In the genomic region with DNA sequence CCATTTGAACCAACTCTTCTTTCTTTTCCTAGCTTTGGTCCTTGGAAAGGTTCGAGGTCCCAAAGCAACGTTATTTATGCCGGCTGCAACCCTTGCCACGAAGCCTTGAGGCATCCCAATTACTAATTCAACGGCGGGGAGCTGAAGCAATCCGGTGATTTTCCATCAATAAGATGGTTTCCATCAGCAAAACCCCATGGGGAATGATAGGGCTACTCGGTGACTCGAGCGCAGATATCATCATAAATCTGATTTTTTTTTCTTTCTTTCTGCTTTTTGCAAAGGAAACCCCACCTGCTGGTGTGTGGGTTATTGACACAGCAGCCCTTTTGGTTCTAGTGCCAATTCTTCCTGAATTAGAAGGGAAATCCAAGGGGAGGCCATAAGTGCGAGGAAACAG, we compare ENCODE assay signal across 15 mouse cellular contexts. TPM values are rescaled to one million over a fixed set of nuclear protein-coding genes. Genes with fewer than 3 reads are reported as not detected.
DNase-seq lines count a peak whose midpoint lies in the region; ATAC-seq and TF ChIP-seq lines count a peak whose summit lies in the region.
"Had no signal": no experiment of that assay in that cellular context is flagged by ENCODE, and none has a peak within 500 bp of the region (broad histone marks: within the 10 kb centered on the region; RNA-seq: fewer than 3 reads in every experiment).

No protein-coding gene starts in this region.

- 0 out of 2 replicates have a peak, but pooled peaks have one; percentile 12 for TF ChIP-seq EP300 in heart, postnatal 0 days (IDR thresholded peaks at IDR 0.05; ENCODE audit: low read depth)

- H3K36me3 ChIP-seq in heart, postnatal 0 days (replicated peaks; ENCODE audit: control insufficient read depth, insufficient read depth, low read length) = no peaks in the 10 kb centered on the region
- H3K36me3 ChIP-seq in heart, embryonic 12.5 days = no peaks in the 10 kb centered on the region
- H3K36me3 ChIP-seq in liver, adult 2 months (ENCODE audit: control insufficient read depth, insufficient read depth, low read length) = no peaks in the 10 kb centered on the region
- no peaks in the 10 kb centered on the region for H3K36me3 ChIP-seq in liver, embryonic 12.5 days
- H3K36me3 ChIP-seq in E14TG2a.4 (ENCODE audit: insufficient read depth, low read length) = no peaks in the 10 kb centered on the region
- H3K36me3 ChIP-seq: liver, embryonic 13.5 days; stomach, embryonic 15.5 days had no signal

- no peak overlapping the region for H3K9ac ChIP-seq in heart, postnatal 0 days (replicated peaks; ENCODE audit: low read depth, low read length)
- no peak overlapping the region for H3K9ac ChIP-seq in heart, embryonic 12.5 days
- no peak overlapping the region for H3K9ac ChIP-seq in liver, adult 2 months (ENCODE audit: low read depth, low read length)
- H3K9ac ChIP-seq in liver, embryonic 12.5 days = no peak overlapping the region
- H3K9ac ChIP-seq: liver, embryonic 13.5 days; stomach, embryonic 15.5 days had no signal

- no peak for DNase-seq in heart, postnatal 0 days (ENCODE audit: low spot score)
- no peak for DNase-seq in liver, adult 2 months (ENCODE audit: extremely low read depth, low read depth, low spot score)
- peak; percentile 66 for DNase-seq in adrenal gland, adult 8-10 months
- DNase-seq in thymus, postnatal 4 days = no peak
- DNase-seq in cerebellum, postnatal 36 days = no peak
- DNase-seq: cerebellum, adult 8-10 months; embryo, embryonic 11 days; liver, embryonic 13.5 days; right cerebral cortex, postnatal 4 days had no signal

- TF ChIP-seq POLR2A in liver, adult 2 months (IDR thresholded peaks at IDR 0.05; ENCODE audit: extremely low read depth, insufficient read depth, low read length) = no peak

- H3K4me2 ChIP-seq in heart, postnatal 0 days (ENCODE audit: low read depth, low read length) = no peak overlapping the region
- H3K4me2 ChIP-seq in heart, embryonic 12.5 days = no peak overlapping the region
- H3K4me2 ChIP-seq in liver, embryonic 12.5 days = no peak overlapping the region
- H3K4me2 ChIP-seq: liver, embryonic 13.5 days had no signal

- no peaks in the 10 kb centered on the region for H3K9me3 ChIP-seq in heart, postnatal 0 days (replicated peaks; ENCODE audit: control insufficient read depth, low read length)
- peaks cover 6% of the 10 kb centered on the region for H3K9me3 ChIP-seq in heart, embryonic 12.5 days (replicated peaks)
- H3K9me3 ChIP-seq in liver, embryonic 12.5 days (replicated peaks) = peaks cover 3% of the 10 kb centered on the region
- H3K9me3 ChIP-seq in E14TG2a.4 (ENCODE audit: low read length) = peaks cover 2% of the 10 kb centered on the region
- H3K9me3 ChIP-seq: stomach, embryonic 15.5 days had no signal

- H3K4me3 ChIP-seq in heart, postnatal 0 days (ENCODE audit: low read depth, low read length) = no peak overlapping the region
- H3K4me3 ChIP-seq in heart, embryonic 12.5 days = no peak overlapping the region
- no peak overlapping the region for H3K4me3 ChIP-seq in liver, adult 2 months (ENCODE audit: insufficient read depth, low read depth, low read length)
- H3K4me3 ChIP-seq in liver, embryonic 12.5 days = no peak overlapping the region
- H3K4me3 ChIP-seq in E14TG2a.4 (replicated peaks; ENCODE audit: low read length) = peak overlapping the region; percentile 35; the same call in 1 of the 2 replicates
- H3K4me3 ChIP-seq: hindbrain, embryonic 10.5 days; liver, embryonic 13.5 days; stomach, embryonic 15.5 days had no signal

- WGBS in heart, postnatal 0 days = 59% methylated on average over 11 of the region's 11 CpGs
- WGBS in heart, embryonic 12.5 days = 71% methylated on average over 11 of the region's 11 CpGs
- WGBS in liver, adult 2 months = 70% methylated on average over 11 of the region's 11 CpGs
- 70% methylated on average over 11 of the region's 11 CpGs for WGBS in liver, embryonic 12.5 days (ENCODE audit: insufficient replicate concordance)

- no peaks in the 10 kb centered on the region for H3K4me1 ChIP-seq in heart, postnatal 0 days (ENCODE audit: control insufficient read depth, insufficient read depth)
- H3K4me1 ChIP-seq in heart, embryonic 12.5 days (replicated peaks) = peaks cover 14% of the 10 kb centered on the region
- peaks cover 2% of the 10 kb centered on the region; the same call in 1 of the 2 replicates for H3K4me1 ChIP-seq in liver, adult 2 months (ENCODE audit: control insufficient read depth, insufficient read depth, low read length)
- peaks cover 5% of the 10 kb centered on the region for H3K4me1 ChIP-seq in liver, embryonic 12.5 days
- peaks cover 47% of the 10 kb centered on the region for H3K4me1 ChIP-seq in E14TG2a.4 (replicated peaks; ENCODE audit: low read depth, low read length)

- no peaks in the 10 kb centered on the region for H3K79me2 ChIP-seq in liver, adult 2 months (ENCODE audit: control insufficient read depth, insufficient read depth, low read length)

- H3K27me3 ChIP-seq in heart, postnatal 0 days (ENCODE audit: control insufficient read depth, insufficient read depth, low read length) = no peaks in the 10 kb centered on the region
- H3K27me3 ChIP-seq in heart, embryonic 12.5 days (replicated peaks) = no peaks in the 10 kb centered on the region
- no peaks in the 10 kb centered on the region for H3K27me3 ChIP-seq in liver, adult 2 months (ENCODE audit: control insufficient read depth, insufficient read depth, low read length)
- H3K27me3 ChIP-seq in liver, embryonic 12.5 days (replicated peaks) = no peaks in the 10 kb centered on the region
- H3K27me3 ChIP-seq in E14TG2a.4 (ENCODE audit: insufficient read depth, low read length) = no peaks in the 10 kb centered on the region; the same call in 1 of the 2 replicates
- H3K27me3 ChIP-seq: liver, embryonic 13.5 days; stomach, embryonic 15.5 days had no signal

- peak overlapping the region; percentile 65; the same call in 1 of the 2 replicates for H3K27ac ChIP-seq in heart, postnatal 0 days (ENCODE audit: low read depth)
- no peak overlapping the region for H3K27ac ChIP-seq in heart, embryonic 12.5 days (ENCODE audit: poor library complexity, severe bottlenecking)
- peak overlapping the region; percentile 88 for H3K27ac ChIP-seq in liver, adult 2 months (replicated peaks; ENCODE audit: insufficient read depth, low read depth, low read length)
- no peak overlapping the region for H3K27ac ChIP-seq in liver, embryonic 12.5 days
- H3K27ac ChIP-seq: hindbrain, embryonic 10.5 days; liver, embryonic 13.5 days; stomach, embryonic 15.5 days had no signal

- no peak for ATAC-seq in heart, postnatal 0 days (ENCODE audit: insufficient read depth, low read depth)
- no peak for ATAC-seq in heart, embryonic 12.5 days (ENCODE audit: insufficient number of reproducible peaks, low FRiP score)
- no peak for ATAC-seq in liver, embryonic 12.5 days
- ATAC-seq: CD4-positive, CD25-positive, alpha-beta regulatory T cell, adult 4 months had no signal

- TF ChIP-seq CTCF in heart, postnatal 0 days (IDR thresholded peaks at IDR 0.05; ENCODE audit: low read depth) = no peak
- TF ChIP-seq CTCF in liver, adult 2 months (IDR thresholded peaks at IDR 0.05; ENCODE audit: low read depth, low read length) = no peak
- TF ChIP-seq CTCF in E14TG2a.4 (conservative IDR thresholded peaks at IDR 0.05; ENCODE audit: low read length) = no peak

RNA-seq across cellular contexts. Expression of a gene that starts 28.3 kb away (rescaled TPM):
- total RNA-seq in heart, postnatal 0 days (2014; rRNA removed; ENCODE audit: low replicate concordance) = 88.7 and 129 TPM in 2 replicates
- 89.4 and 101 TPM in 2 replicates for polyA plus RNA-seq in heart, postnatal 0 days (2015; fragmentation: Nextera tagmentation; extraction: Ambion mirVana)
- 46.9 and 49.0 TPM in 2 replicates for polyA plus RNA-seq in heart, embryonic 12.5 days (2016; fragmentation: Nextera tagmentation; extraction: Ambion mirVana)
- 18.6 and 24.3 TPM in 2 replicates for total RNA-seq in liver, adult 2 months (2014; rRNA removed)
- polyA plus RNA-seq in liver, adult 2 months (2012; rRNA removed) = 13.4 and 15.0 TPM in 2 replicates
- 28.6 and 30.8 TPM in 2 replicates for polyA plus RNA-seq in liver, embryonic 12.5 days (2016; fragmentation: Nextera tagmentation; extraction: Ambion mirVana)
- total RNA-seq in adrenal gland, adult 8-10 months (2022) = 100 to 1,000 TPM; 229 to 267 (median 248) TPM

Comparison
In these comparisons a context has a peak if more than half of its experiments do, and no peak if none do; other contexts are left out.
1. H3K27ac ChIP-seq: peak in heart, postnatal 0 days (single experiment) and liver, adult 2 months (single experiment); none in heart, embryonic 12.5 days (single experiment) and liver, embryonic 12.5 days (single experiment).